Mouse (Mus musculus) E14TG2a.4 (cell line): ENCODE measurements around the gene Themis.

Experiments
- CTCF ChIP-seq: conservative IDR thresholded peaks from 2 replicates; pipeline ENCODE4 v1.5.1; 2014; ENCODE audit warnings: low read length
- POU5F1 ChIP-seq: IDR thresholded peaks from 2 replicates; pipeline ENCODE4 v1.6.1; 2014; ENCODE audit warnings: low read length, borderline replicate concordance

- no peak for TF ChIP-seq CTCF
- TF ChIP-seq POU5F1: no peak
Measured at GRCm38 (mm10) chr10:28694981-28695380, 26.8 kb downstream of the Themis start.
